Mouse (Mus musculus): ENCODE results near the gene Pou2f3. TPM values are rescaled to one million over a fixed set of nuclear protein-coding genes. Genes with fewer than 3 reads are reported as not detected.

Gene Pou2f3
- polyA plus RNA-seq, 1 experiment from 2014 or later = not detected

- no peak for ATAC-seq (ENCODE audit: low FRiP score)
- no peak overlapping the region for H3K27ac ChIP-seq
- H3K4me3 ChIP-seq (replicated peaks) = no peak overlapping the region
- H3K4me1 ChIP-seq = peaks cover 13% of the 10 kb centered on the region; the same call in 1 of the 2 replicates
- no peaks in the 10 kb centered on the region for H3K36me3 ChIP-seq (replicated peaks)
- H3K4me2 ChIP-seq = no peak overlapping the region
- no peaks in the 10 kb centered on the region for H3K9me3 ChIP-seq
- 97% methylated on average over 1 of the region's 1 CpGs for WGBS
- no peaks in the 10 kb centered on the region for H3K27me3 ChIP-seq
- H3K9ac ChIP-seq = no peak overlapping the region
Measured at GRCm38 (mm10) chr9:43085686-43086285, 124.4 kb downstream of the Pou2f3 start.

- no peak for ATAC-seq (ENCODE audit: low FRiP score)
- H3K9me3 ChIP-seq = no peaks in the 10 kb centered on the region
- WGBS = 84% methylated on average over 7 of the region's 7 CpGs
- H3K4me3 ChIP-seq (replicated peaks) = no peak overlapping the region
- H3K4me2 ChIP-seq = no peak overlapping the region
- peaks cover 13% of the 10 kb centered on the region; the same call in 1 of the 2 replicates for H3K4me1 ChIP-seq
- H3K27me3 ChIP-seq = no peaks in the 10 kb centered on the region
- no peak overlapping the region for H3K9ac ChIP-seq
- H3K27ac ChIP-seq = no peak overlapping the region
- no peaks in the 10 kb centered on the region for H3K36me3 ChIP-seq (replicated peaks)
Measured at GRCm38 (mm10) chr9:43084496-43085362, 125.4 kb downstream of the Pou2f3 start.

- no peaks in the 10 kb centered on the region for H3K36me3 ChIP-seq (replicated peaks)
- H3K9me3 ChIP-seq = no peaks in the 10 kb centered on the region
- no peak overlapping the region for H3K9ac ChIP-seq
- no peak overlapping the region for H3K4me3 ChIP-seq (replicated peaks)
- no peak overlapping the region for H3K4me2 ChIP-seq
- H3K4me1 ChIP-seq = peaks cover 13% of the 10 kb centered on the region; the same call in 1 of the 2 replicates
- H3K27me3 ChIP-seq = no peaks in the 10 kb centered on the region
- no peak overlapping the region for H3K27ac ChIP-seq
- no peak for ATAC-seq (ENCODE audit: low FRiP score)
- WGBS = 25% methylated on average over 7 of the region's 7 CpGs
Measured at GRCm38 (mm10) chr9:43083441-43084055, 126.6 kb downstream of the Pou2f3 start.

- Histone ChIP-seq H3K9ac (no peak overlapping the region), H3K9me3 (no peaks in the 10 kb centered on the region), H3K4me2 (no peak overlapping the region), H3K36me3 (replicated peaks) (no peaks in the 10 kb centered on the region), H3K27ac (no peak overlapping the region), H3K4me1 (0 out of 2 replicates have a peak, but pooled peaks cover 5% of the 10 kb centered on the region), H3K27me3 (no peaks in the 10 kb centered on the region), H3K4me3 (replicated peaks) (no peak overlapping the region)
- ATAC-seq (ENCODE audit: low FRiP score) = no peak
- WGBS = 94% methylated on average over 3 of the region's 3 CpGs
Measured at GRCm38 (mm10) chr9:43078711-43079110, 131.5 kb downstream of the Pou2f3 start.

GRCm38 (mm10) chr9:43076163-43076562 is 134.0 kb downstream of the Pou2f3 start:
- Histone ChIP-seq H3K4me2 (no peak overlapping the region), H3K4me1 (peaks cover 15% of the 10 kb centered on the region), H3K27ac (no peak overlapping the region), H3K36me3 (replicated peaks) (no peaks in the 10 kb centered on the region), H3K9me3 (no peaks in the 10 kb centered on the region), H3K9ac (no peak overlapping the region), H3K27me3 (no peaks in the 10 kb centered on the region), H3K4me3 (replicated peaks) (no peak overlapping the region)
- ATAC-seq (ENCODE audit: low FRiP score) = no peak
- WGBS = 79% methylated on average over 7 of the region's 7 CpGs

DNA sequence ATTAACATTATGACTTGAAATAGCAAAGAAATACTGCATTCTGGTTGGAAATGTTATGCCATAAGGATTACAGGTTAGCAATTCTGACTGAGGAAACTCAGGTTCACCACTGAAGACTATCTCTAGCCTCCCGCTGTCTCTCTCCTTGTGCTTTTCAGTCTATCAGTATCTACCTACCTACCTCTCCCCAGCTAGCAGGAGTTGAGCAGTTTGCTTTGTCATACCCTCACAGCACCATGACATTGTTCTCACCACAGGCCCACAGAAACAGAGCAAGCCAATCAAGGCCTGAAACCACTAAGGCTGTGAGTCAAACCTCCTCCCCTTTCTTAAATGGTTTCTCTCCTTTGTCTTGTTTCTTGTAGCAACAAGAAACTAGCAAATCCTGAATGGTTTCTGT is 135.6 kb downstream of the Pou2f3 start:
- Histone ChIP-seq H3K4me3 (replicated peaks) (no peak overlapping the region), H3K9me3 (no peaks in the 10 kb centered on the region), H3K9ac (no peak overlapping the region), H3K36me3 (replicated peaks) (no peaks in the 10 kb centered on the region), H3K27ac (no peak overlapping the region), H3K27me3 (no peaks in the 10 kb centered on the region), H3K4me2 (no peak overlapping the region), H3K4me1 (peaks cover 24% of the 10 kb centered on the region)
- ATAC-seq (ENCODE audit: low FRiP score) = no peak
- 100% methylated on average over 1 of the region's 1 CpGs for WGBS

Other genes starting within 250 kb of the Pou2f3 start
- 14.2 and 17.8 TPM in 2 replicates for gene Arhgef12, start 103.1 kb downstream of the Pou2f3 start, polyA plus RNA-seq (2016; fragmentation: Nextera tagmentation; extraction: Ambion mirVana)
- gene Tmem136, start 93.8 kb downstream of the Pou2f3 start, polyA plus RNA-seq (2016; fragmentation: Nextera tagmentation; extraction: Ambion mirVana) = 11.4 and 12.1 TPM in 2 replicates
- 21.9 and 25.6 TPM in 2 replicates for gene Oaf, start 29.5 kb upstream of the Pou2f3 start, polyA plus RNA-seq (2016; fragmentation: Nextera tagmentation; extraction: Ambion mirVana)
- gene Trim29, start 100.5 kb upstream of the Pou2f3 start, polyA plus RNA-seq (2016; fragmentation: Nextera tagmentation; extraction: Ambion mirVana) = 0.65 and 0.67 TPM in 2 replicates

Data from forebrain, embryonic 12.5 days (tissue).